9 mouse cellular contexts compared by ENCODE assay signal in genomic region chr11:4593849-4594607, GRCm38 (mm10). TPM values are rescaled to one million over a fixed set of nuclear protein-coding genes. Genes with fewer than 3 reads are reported as not detected.
DNase-seq lines count a peak whose midpoint lies in the region; ATAC-seq and TF ChIP-seq lines count a peak whose summit lies in the region.
"Had no signal": no experiment of that assay in that cellular context is flagged by ENCODE, and none has a peak within 500 bp of the region (broad histone marks: within the 10 kb centered on the region; RNA-seq: fewer than 3 reads in every experiment).

No protein-coding gene starts in this region.

- peak overlapping the region; percentile 98 for H3ac ChIP-seq in C2C12 (ENCODE audit: control insufficient read depth, insufficient read length, low read depth)

- H3K79me3 ChIP-seq in C2C12 (ENCODE audit: low read depth): peaks cover 47% of the 10 kb centered on the region

- H3K9ac ChIP-seq in heart, embryonic 13.5 days: peak overlapping the region; percentile 98
- peak overlapping the region; percentile 95 for H3K9ac ChIP-seq in kidney, postnatal 0 days (ENCODE audit: low read depth, low read length)
- peak overlapping the region; percentile 93 for H3K9ac ChIP-seq in lung, embryonic 15.5 days

- H3K4me1 ChIP-seq in heart, embryonic 13.5 days: peaks cover 37% of the 10 kb centered on the region
- H3K4me1 ChIP-seq in kidney, postnatal 0 days (replicated peaks; ENCODE audit: insufficient read depth, low read length): peaks cover 5% of the 10 kb centered on the region
- H3K4me1 ChIP-seq in lung, embryonic 15.5 days: peaks cover 18% of the 10 kb centered on the region
- H3K4me1 ChIP-seq in olfactory bulb, adult 2 months (ENCODE audit: control insufficient read depth, insufficient read depth, low read length): no peaks in the 10 kb centered on the region

- H3K27ac ChIP-seq in heart, embryonic 13.5 days (replicated peaks): peak overlapping the region; percentile 96
- H3K27ac ChIP-seq in kidney, postnatal 0 days: peak overlapping the region; percentile 95
- H3K27ac ChIP-seq in lung, embryonic 15.5 days: peak overlapping the region; percentile 87
- H3K27ac ChIP-seq in olfactory bulb, adult 2 months (ENCODE audit: insufficient read depth, low read depth, low read length): peak overlapping the region; percentile 71

- H3K79me2 ChIP-seq in C2C12 (ENCODE audit: control insufficient read depth, insufficient read depth): peaks cover 54% of the 10 kb centered on the region

- no peaks in the 10 kb centered on the region for H3K36me3 ChIP-seq in C2C12 (ENCODE audit: control insufficient read depth, insufficient read depth)
- 0 out of 2 replicates have a peak, but pooled peaks cover 2% of the 10 kb centered on the region for H3K36me3 ChIP-seq in heart, embryonic 13.5 days
- H3K36me3 ChIP-seq in kidney, postnatal 0 days (ENCODE audit: insufficient read depth, low read length): no peaks in the 10 kb centered on the region
- no peaks in the 10 kb centered on the region for H3K36me3 ChIP-seq in lung, embryonic 15.5 days

- no peaks in the 10 kb centered on the region for H3K27me3 ChIP-seq in C2C12 (ENCODE audit: control insufficient read depth, insufficient read depth, insufficient read length)
- H3K27me3 ChIP-seq in heart, embryonic 13.5 days (replicated peaks): no peaks in the 10 kb centered on the region
- no peaks in the 10 kb centered on the region for H3K27me3 ChIP-seq in kidney, postnatal 0 days (ENCODE audit: insufficient read depth, low read length)
- H3K27me3 ChIP-seq in lung, embryonic 15.5 days: no peaks in the 10 kb centered on the region

- peak overlapping the region; percentile 83 for H3K4me2 ChIP-seq in heart, embryonic 13.5 days
- peak overlapping the region; percentile 53 for H3K4me2 ChIP-seq in kidney, postnatal 0 days (ENCODE audit: low read length)
- H3K4me2 ChIP-seq in lung, embryonic 15.5 days: peak overlapping the region; percentile 58

- DNase-seq in 3T3-L1 (ENCODE audit: low read depth, low spot score): peak; percentile 44
- DNase-seq in c-Kit-positive CD71-positive TER-119-positive erythroid progenitor cells, embryonic 14.5 days (ENCODE audit: low spot score): peak; percentile 48
- peak; percentile 56 for DNase-seq in kidney, postnatal 0 days (ENCODE audit: low spot score)
- no peak for DNase-seq in gastrocnemius, postnatal 14 days

- intact Hi-C loops in gastrocnemius, postnatal 14 days (cut with DNase I; ENCODE audit: low total_unique reads): no loop called here

- no peak for TF ChIP-seq CTCF in C2C12 (IDR thresholded peaks at IDR 0.05; ENCODE audit: control insufficient read depth, insufficient read depth, insufficient read length)
- peak; percentile 37; the same call in 1 of the 2 replicates for TF ChIP-seq CTCF in kidney, postnatal 0 days (IDR thresholded peaks at IDR 0.05; ENCODE audit: low read depth)
- no peak for TF ChIP-seq CTCF in olfactory bulb, adult 2 months (IDR thresholded peaks at IDR 0.05; ENCODE audit: insufficient read depth, low read depth, low read length)

- 1% methylated on average over 44 of the region's 45 CpGs for WGBS in heart, embryonic 13.5 days
- under 1% methylated on average over 45 of the region's 45 CpGs for WGBS in kidney, postnatal 0 days
- WGBS in lung, embryonic 15.5 days: under 1% methylated on average over 45 of the region's 45 CpGs
- 1% methylated on average over 45 of the region's 45 CpGs for WGBS in olfactory bulb, adult 2 months

- peak; percentile 79 for ATAC-seq in heart, embryonic 13.5 days (ENCODE audit: extremely low read depth, insufficient number of reproducible peaks, low FRiP score, low TSS enrichment)
- ATAC-seq in kidney, postnatal 0 days (replicated peaks; ENCODE audit: low FRiP score, low read depth): peak; percentile 89
- ATAC-seq in lung, embryonic 15.5 days (ENCODE audit: borderline replicate concordance, extremely low read depth, low FRiP score, low TSS enrichment): peak; percentile 92

- no peak for TF ChIP-seq POLR2A in olfactory bulb, adult 2 months (IDR thresholded peaks at IDR 0.05; ENCODE audit: insufficient read depth, low read depth, low read length)

- no peaks in the 10 kb centered on the region for H3K9me3 ChIP-seq in heart, embryonic 13.5 days
- no peaks in the 10 kb centered on the region for H3K9me3 ChIP-seq in kidney, postnatal 0 days (replicated peaks; ENCODE audit: low read length)
- H3K9me3 ChIP-seq in lung, embryonic 15.5 days: no peaks in the 10 kb centered on the region

- H3K4me3 ChIP-seq in C2C12 (ENCODE audit: insufficient read depth, poor library complexity, severe bottlenecking): peak overlapping the region; percentile 85
- H3K4me3 ChIP-seq in heart, embryonic 13.5 days: peak overlapping the region; percentile 94
- peak overlapping the region; percentile 96 for H3K4me3 ChIP-seq in kidney, postnatal 0 days (replicated peaks; ENCODE audit: low read depth, low read length)
- H3K4me3 ChIP-seq in lung, embryonic 15.5 days: peak overlapping the region; percentile 72
- peak overlapping the region; percentile 74 for H3K4me3 ChIP-seq in olfactory bulb, adult 2 months (ENCODE audit: insufficient read depth, low read depth, low read length)

TF ChIP-seq in C2C12, 6 proteins besides CTCF, POLR2A, EP300 and RAD21:
- TF ChIP-seq FOSL1 (IDR thresholded peaks at IDR 0.05; ENCODE audit: insufficient read depth, low read length, poor library complexity, severe bottlenecking) (no peak), USF1 (IDR thresholded peaks at IDR 0.05; ENCODE audit: low read depth) (no peak), MYOD1 (IDR thresholded peaks at IDR 0.05; ENCODE audit: control insufficient read depth, insufficient read length, low read depth) (no peak), MAX (IDR thresholded peaks at IDR 0.05) (no peak), MYOG (IDR thresholded peaks at IDR 0.05; ENCODE audit: control insufficient read depth, extremely low read depth, insufficient read length) (no peak), CEBPB (IDR thresholded peaks at IDR 0.05; ENCODE audit: low read depth) (no peak)

RNA-seq across cellular contexts. Expression of gene Mtmr3, which starts 0.6 kb away (rescaled TPM):
- 13.8 TPM for polyA plus RNA-seq in C2C12 (2012; fragmentation: generic; extraction: Trizol)
- 19.7 and 21.1 TPM in 2 replicates for polyA plus RNA-seq in heart, embryonic 13.5 days (2015; fragmentation: Nextera tagmentation; extraction: Ambion mirVana)
- 18.1 and 19.6 TPM in 2 replicates for polyA plus RNA-seq in kidney, postnatal 0 days (2015; fragmentation: Nextera tagmentation; extraction: Ambion mirVana)
- 24.3 and 25.4 TPM in 2 replicates for polyA plus RNA-seq in lung, embryonic 15.5 days (2015; fragmentation: Nextera tagmentation; extraction: Ambion mirVana)
- polyA plus RNA-seq in olfactory bulb, adult 2 months (2012; ENCODE audit: insufficient read depth, insufficient read length, low replicate concordance, missing spikeins): not detected in 2 replicates
- 10 to 100 TPM; 35.3 to 36.5 TPM for total RNA-seq in gastrocnemius, postnatal 14 days (2021)

RNA-seq across cellular contexts. Expression of gene Gm11032, which starts 25.8 kb away (rescaled TPM):
- polyA plus RNA-seq in C2C12 (2012; fragmentation: generic; extraction: Trizol): not detected
- not detected in 2 replicates for polyA plus RNA-seq in heart, embryonic 13.5 days (2015; fragmentation: Nextera tagmentation; extraction: Ambion mirVana)
- polyA plus RNA-seq in kidney, postnatal 0 days (2015; fragmentation: Nextera tagmentation; extraction: Ambion mirVana): not detected in 2 replicates
- polyA plus RNA-seq in lung, embryonic 15.5 days (2015; fragmentation: Nextera tagmentation; extraction: Ambion mirVana): not detected in 2 replicates
- not detected in 2 replicates for polyA plus RNA-seq in olfactory bulb, adult 2 months (2012; ENCODE audit: insufficient read depth, insufficient read length, low replicate concordance, missing spikeins)
- total RNA-seq in gastrocnemius, postnatal 14 days (2021): not detected
- total RNA-seq: gastrocnemius, adult 8-10 months had no signal

RNA-seq across cellular contexts. Expression of gene Ascc2, which starts 43.5 kb away (rescaled TPM):
- polyA plus RNA-seq in C2C12 (2012; fragmentation: generic; extraction: Trizol): 22.6 TPM
- 21.6 and 22.3 TPM in 2 replicates for polyA plus RNA-seq in heart, embryonic 13.5 days (2015; fragmentation: Nextera tagmentation; extraction: Ambion mirVana)
- 23.2 and 23.9 TPM in 2 replicates for polyA plus RNA-seq in kidney, postnatal 0 days (2015; fragmentation: Nextera tagmentation; extraction: Ambion mirVana)
- polyA plus RNA-seq in lung, embryonic 15.5 days (2015; fragmentation: Nextera tagmentation; extraction: Ambion mirVana): 32.6 and 35.1 TPM in 2 replicates
- polyA plus RNA-seq in olfactory bulb, adult 2 months (2012; ENCODE audit: insufficient read depth, insufficient read length, low replicate concordance, missing spikeins): not detected in 2 replicates
- 10 to 100 TPM; 13.1 to 13.7 TPM for total RNA-seq in gastrocnemius, postnatal 14 days (2021)
